Mouse (Mus musculus): ENCODE data around the gene Zbtb16.

Zbtb16 gene

GRCm38 (mm10) chr9:48729471-48729870 lies 106.6 kb downstream of the Zbtb16 start:
- DNase-seq (ENCODE audit: low read depth, low spot score): no peak

GRCm38 (mm10) chr9:48728731-48729123 lies 107.3 kb downstream of the Zbtb16 start:
- DNase-seq (ENCODE audit: low read depth, low spot score): no peak

GRCm38 (mm10) chr9:48728083-48728730 lies 107.8 kb downstream of the Zbtb16 start:
- DNase-seq (ENCODE audit: low read depth, low spot score): no peak

GRCm38 (mm10) chr9:48726341-48726740 lies 109.7 kb downstream of the Zbtb16 start:
- no peak for DNase-seq (ENCODE audit: low read depth, low spot score)

GRCm38 (mm10) chr9:48725918-48726317 lies 110.1 kb downstream of the Zbtb16 start:
- no peak for DNase-seq (ENCODE audit: low read depth, low spot score)

GRCm38 (mm10) chr9:48725161-48725560 lies 110.9 kb downstream of the Zbtb16 start:
- DNase-seq (ENCODE audit: low read depth, low spot score): no peak

DNA sequence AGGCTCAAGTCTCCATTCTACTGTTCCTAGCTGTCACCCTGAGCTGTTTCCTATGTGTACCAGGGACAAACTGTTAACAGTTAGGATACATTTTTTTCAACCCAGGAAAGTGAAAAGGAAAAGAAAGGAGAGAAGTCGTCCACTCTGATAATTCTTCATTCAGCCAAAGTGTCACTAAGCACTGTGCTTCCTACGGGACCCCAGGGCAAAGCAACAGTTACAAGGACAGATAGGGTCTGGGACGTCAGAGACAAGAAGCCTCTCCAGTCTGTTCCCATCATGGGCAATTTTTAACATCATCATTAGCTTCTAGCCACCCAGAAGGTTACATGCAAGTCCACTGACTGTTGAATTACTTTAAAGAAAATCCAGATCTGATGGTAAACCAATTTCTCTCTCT lies 111.3 kb downstream of the Zbtb16 start:
- no peak for DNase-seq (ENCODE audit: low read depth, low spot score)

- peak; percentile 88 for DNase-seq (ENCODE audit: low read depth, low spot score)
These were observed 112.3 kb downstream of the Zbtb16 start for GRCm38 (mm10) chr9:48723511-48724304.

DNA sequence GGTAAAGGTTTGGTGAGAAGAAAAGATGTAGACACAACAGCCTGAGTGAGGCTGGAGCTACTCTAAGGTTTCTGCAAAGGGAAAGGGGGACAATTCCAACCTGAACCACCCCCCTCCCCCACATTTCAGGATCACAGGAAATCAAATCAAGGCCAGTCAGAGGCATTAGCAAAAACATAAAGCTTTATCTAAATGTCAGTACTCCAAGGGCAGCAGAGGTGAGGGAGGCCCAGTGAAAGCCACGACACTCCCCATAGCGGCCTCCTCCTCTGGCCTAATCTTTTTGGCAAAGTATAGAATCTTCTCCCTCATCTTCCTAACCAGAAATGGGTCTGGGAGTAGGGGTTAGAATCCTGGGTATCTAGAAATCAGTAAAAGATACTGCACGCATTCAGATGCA lies 113.0 kb downstream of the Zbtb16 start:
- no peak for DNase-seq (ENCODE audit: low read depth, low spot score)

DNA sequence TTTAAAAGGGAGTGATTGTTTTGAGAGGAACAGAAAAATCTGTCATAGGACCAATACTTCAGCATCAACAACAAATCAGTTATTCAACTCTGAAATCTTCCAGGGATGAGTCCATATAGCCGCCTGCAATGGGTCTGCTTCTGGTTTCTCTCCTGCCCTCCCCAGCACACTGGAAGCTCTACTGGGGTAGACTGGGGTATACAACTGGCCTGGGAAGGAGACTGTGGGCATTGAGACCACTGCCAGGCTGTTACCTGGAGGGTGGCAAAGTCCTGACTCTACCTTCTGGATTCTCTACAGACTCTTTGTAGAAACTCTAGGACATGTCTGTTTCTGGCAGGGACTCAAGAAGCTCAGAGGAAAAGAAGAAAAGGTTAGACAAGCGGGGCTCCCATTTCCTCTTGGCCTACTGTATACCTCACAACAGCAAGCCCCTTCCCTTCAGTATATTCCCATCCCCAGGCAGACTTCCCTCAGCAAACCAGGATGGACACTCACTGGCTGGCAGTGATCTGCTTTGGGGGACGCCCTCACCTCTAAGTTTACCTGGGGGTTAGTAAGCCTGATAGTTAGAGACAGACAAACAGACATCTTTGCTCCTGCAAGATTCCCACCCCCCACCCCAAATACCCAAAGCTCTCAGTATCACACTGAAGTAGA lies 113.6 kb downstream of the Zbtb16 start:
- no peak for DNase-seq (ENCODE audit: low read depth, low spot score)

DNA sequence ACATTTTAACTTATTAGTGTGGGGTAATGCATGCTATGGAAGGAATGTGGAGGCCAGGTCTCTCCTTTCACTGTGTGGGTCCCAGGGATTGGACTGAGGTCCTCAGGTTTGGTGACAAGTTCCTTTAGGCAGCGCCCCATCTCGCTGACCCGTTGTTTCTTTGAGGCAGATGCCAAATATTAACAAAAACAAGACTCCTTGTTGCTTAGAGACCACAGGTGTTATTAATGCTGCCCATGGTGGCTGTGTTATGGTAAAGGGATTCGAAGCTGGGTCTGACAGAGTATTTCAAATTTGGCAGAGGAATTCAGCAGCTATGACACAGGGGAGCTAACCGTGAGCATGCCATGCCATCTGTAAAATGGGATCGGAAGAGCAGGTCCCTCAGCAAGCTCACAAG lies 114.4 kb downstream of the Zbtb16 start:
- DNase-seq (ENCODE audit: low read depth, low spot score): no peak

DNA sequence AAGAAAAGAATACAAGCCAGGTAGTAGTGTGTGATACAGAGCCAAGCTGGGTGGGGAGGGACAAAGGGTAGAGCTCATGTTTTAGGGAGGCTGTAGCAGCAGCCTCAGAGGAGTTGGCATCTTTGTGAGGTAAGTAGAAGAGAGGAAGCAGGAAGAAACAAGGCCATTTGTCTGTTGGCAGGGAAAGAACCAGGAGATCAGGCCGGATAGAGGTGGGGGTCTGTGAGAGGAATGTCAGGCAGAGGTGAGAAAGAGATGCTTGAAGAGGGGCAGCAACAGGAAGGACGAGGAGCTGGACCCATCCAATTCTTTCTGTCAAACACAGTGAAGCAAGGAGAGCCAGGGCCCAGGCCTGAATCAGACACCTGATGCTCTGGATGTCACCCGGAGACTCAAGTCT lies 114.8 kb downstream of the Zbtb16 start:
- DNase-seq (ENCODE audit: low read depth, low spot score): no peak

GRCm38 (mm10) chr9:48720251-48720963 lies 115.6 kb downstream of the Zbtb16 start:
- no peak for DNase-seq (ENCODE audit: low read depth, low spot score)

DNA sequence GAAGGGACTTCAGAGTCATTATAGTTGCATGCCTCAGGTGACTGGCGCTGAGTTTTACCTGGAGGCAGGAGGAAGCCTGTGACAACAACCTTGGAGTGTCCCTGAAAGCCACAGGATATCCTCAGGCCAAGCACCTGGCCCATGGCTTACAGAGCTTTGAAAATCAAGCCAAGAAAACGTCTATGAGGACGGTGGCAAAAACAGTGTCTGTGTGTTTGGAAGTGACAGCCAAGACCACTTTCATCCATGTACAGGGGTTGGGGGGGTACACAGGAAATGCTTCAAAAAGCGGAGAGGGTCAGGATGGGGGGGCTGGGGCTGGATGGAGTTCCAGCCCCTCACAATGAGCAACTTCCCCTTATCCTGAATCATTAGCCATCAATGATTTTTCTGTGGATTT lies 116.4 kb downstream of the Zbtb16 start:
- no peak for DNase-seq (ENCODE audit: low read depth, low spot score)

DNA sequence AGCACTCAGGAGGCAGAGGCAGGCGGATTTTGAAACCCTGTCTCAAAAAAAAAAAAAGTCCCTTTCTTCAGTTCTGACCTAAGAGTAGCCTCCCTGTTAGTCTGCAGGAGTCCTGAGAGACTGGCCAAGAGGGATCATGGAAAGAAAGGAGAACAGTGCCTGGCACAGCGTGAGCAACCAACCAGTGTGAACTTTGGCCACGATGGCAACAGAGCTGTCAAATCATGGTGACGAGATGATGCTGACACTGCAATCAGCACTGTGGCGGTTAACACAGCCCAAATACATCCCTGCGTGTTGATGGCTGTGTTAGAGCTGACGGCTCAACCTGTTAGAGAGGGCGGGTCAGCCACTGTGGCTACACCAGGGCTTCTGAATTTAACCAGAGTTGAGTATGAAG lies 119.5 kb downstream of the Zbtb16 start:
- no peak for DNase-seq (ENCODE audit: low read depth, low spot score)

- no peak for DNase-seq (ENCODE audit: low read depth, low spot score)
These were observed 121.0 kb downstream of the Zbtb16 start for GRCm38 (mm10) chr9:48715042-48715441.

GRCm38 (mm10) chr9:48713779-48714178 lies 122.2 kb downstream of the Zbtb16 start:
- DNase-seq (ENCODE audit: low read depth, low spot score): no peak

DNA sequence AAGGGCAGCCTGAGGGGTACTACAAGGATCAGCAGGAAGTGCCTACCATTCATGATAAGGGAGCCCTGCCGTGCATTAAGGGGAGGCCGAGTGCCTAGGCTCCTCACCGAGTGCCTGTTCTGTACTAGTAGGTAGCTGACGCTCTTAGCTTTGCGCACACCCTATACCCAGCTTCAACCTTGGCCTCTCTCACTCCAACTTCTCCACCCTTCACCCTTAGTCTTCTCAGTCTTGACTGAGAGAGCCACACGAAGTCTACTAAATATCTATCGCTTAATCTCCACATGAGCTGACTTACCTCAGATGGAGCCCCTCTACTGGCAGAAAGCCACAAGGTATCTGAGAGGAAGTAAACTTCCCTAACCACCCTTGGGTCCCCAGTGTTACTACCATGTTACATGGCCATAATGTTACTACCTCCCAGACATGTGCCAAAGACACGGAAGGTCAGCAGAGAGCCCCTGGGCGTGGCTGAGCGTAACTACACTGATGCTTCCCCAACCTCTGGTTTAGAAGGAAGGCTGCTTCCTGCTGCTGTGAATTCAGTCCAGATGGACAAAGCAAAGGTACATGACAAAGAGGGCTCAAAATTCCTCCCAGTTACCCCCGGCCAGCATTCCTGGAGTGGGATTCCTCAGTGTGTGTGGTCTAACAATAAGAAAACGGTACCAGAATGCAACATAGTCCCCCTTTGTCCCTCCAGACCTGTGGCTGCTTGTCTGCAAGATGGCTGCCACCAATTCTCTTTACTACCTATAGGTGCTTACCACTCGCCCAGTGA lies 122.8 kb downstream of the Zbtb16 start:
- no peak for DNase-seq (ENCODE audit: low read depth, low spot score)

DNA sequence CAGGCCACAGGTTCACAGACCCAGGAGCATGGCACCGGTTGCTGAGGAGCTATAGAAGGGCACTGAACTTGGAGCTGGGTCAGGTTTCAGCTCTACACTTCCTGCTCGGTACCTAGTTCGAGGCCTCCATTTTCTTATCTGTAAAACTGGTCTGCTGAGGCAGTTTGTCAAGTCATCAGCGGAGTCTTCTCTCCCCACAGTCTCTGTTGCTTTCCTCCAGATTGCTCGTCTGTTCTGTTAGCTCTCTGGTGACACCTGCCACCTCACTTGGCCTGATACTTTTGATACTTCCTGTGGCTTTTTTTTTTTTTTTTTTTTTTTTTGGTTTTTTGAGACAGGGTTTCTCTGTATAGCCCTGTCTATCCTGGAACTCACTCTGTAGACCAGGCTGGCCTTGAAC lies 124.2 kb downstream of the Zbtb16 start:
- no peak for DNase-seq (ENCODE audit: low read depth, low spot score)

GRCm38 (mm10) chr9:48711296-48711781 lies 124.7 kb downstream of the Zbtb16 start:
- no peak for DNase-seq (ENCODE audit: low read depth, low spot score)
